Mouse (Mus musculus): ENCODE results near the gene Scd2. TPM values are rescaled to one million over a fixed set of nuclear protein-coding genes. Genes with fewer than 3 reads are reported as not detected.
"Not testable (repeated sequence)": the region's sequence is repeated elsewhere in the genome, so short reads cannot be mapped to it uniquely, and the experiment has no call there.

Scd2 gene
- polyA plus RNA-seq, 1 experiment from 2014 or later = 108 TPM

- H3K9me3 ChIP-seq (replicated peaks) = no peaks in the 10 kb centered on the region
- ATAC-seq (ENCODE audit: insufficient read depth) = no peak
- no peak overlapping the region for H3K27ac ChIP-seq (replicated peaks)
- no peaks in the 10 kb centered on the region for H3K27me3 ChIP-seq
- no peak overlapping the region for H3K9ac ChIP-seq
- WGBS (ENCODE audit: insufficient replicate concordance) = 87% methylated on average over 4 of the region's 4 CpGs
- H3K4me3 ChIP-seq (replicated peaks) = no peak overlapping the region
- H3K4me2 ChIP-seq = no peak overlapping the region
- no peaks in the 10 kb centered on the region for H3K36me3 ChIP-seq (replicated peaks)
- H3K4me1 ChIP-seq (replicated peaks) = no peaks in the 10 kb centered on the region
These were observed 19.0 kb upstream of the Scd2 start for GRCm38 (mm10) chr19:44274452-44274851.

GRCm38 (mm10) chr19:44275418-44275817 is 18.1 kb upstream of the Scd2 start:
- Histone ChIP-seq H3K4me2 (no peak overlapping the region), H3K9me3 (replicated peaks) (no peaks in the 10 kb centered on the region), H3K27ac (replicated peaks) (no peak overlapping the region), H3K36me3 (replicated peaks) (no peaks in the 10 kb centered on the region), H3K4me1 (replicated peaks) (0 out of 2 replicates have a peak, but pooled peaks cover 4% of the 10 kb centered on the region), H3K4me3 (replicated peaks) (no peak overlapping the region), H3K27me3 (no peaks in the 10 kb centered on the region), H3K9ac (no peak overlapping the region)
- ATAC-seq (ENCODE audit: insufficient read depth) = no peak
- 75% methylated on average over 1 of the region's 1 CpGs for WGBS (ENCODE audit: insufficient replicate concordance)

GRCm38 (mm10) chr19:44276861-44277260 is 16.6 kb upstream of the Scd2 start:
- WGBS (ENCODE audit: insufficient replicate concordance) = 69% methylated on average over 5 of the region's 5 CpGs
- H3K9me3 ChIP-seq (replicated peaks) = no peaks in the 10 kb centered on the region
- H3K36me3 ChIP-seq (replicated peaks) = no peaks in the 10 kb centered on the region
- ATAC-seq (ENCODE audit: insufficient read depth) = no peak
- no peak overlapping the region for H3K9ac ChIP-seq
- peaks cover 18% of the 10 kb centered on the region for H3K4me1 ChIP-seq (replicated peaks)
- no peak overlapping the region for H3K4me2 ChIP-seq
- no peaks in the 10 kb centered on the region for H3K27me3 ChIP-seq
- H3K4me3 ChIP-seq (replicated peaks) = no peak overlapping the region
- H3K27ac ChIP-seq (replicated peaks) = no peak overlapping the region

- Histone ChIP-seq H3K9ac (no peak overlapping the region), H3K4me2 (no peak overlapping the region), H3K27me3 (no peaks in the 10 kb centered on the region), H3K27ac (replicated peaks) (no peak overlapping the region), H3K4me1 (replicated peaks) (peaks cover 28% of the 10 kb centered on the region), H3K36me3 (replicated peaks) (no peaks in the 10 kb centered on the region), H3K9me3 (replicated peaks) (no peaks in the 10 kb centered on the region), H3K4me3 (replicated peaks) (no peak overlapping the region)
- no peak for ATAC-seq (ENCODE audit: insufficient read depth)
- WGBS (ENCODE audit: insufficient replicate concordance) = 69% methylated on average over 8 of the region's 8 CpGs
These were observed 15.5 kb upstream of the Scd2 start for GRCm38 (mm10) chr19:44277931-44278330.

GRCm38 (mm10) chr19:44280755-44281154 is 12.7 kb upstream of the Scd2 start:
- H3K9ac ChIP-seq = no peak overlapping the region
- no peaks in the 10 kb centered on the region for H3K9me3 ChIP-seq (replicated peaks)
- H3K4me1 ChIP-seq (replicated peaks) = peaks cover 56% of the 10 kb centered on the region
- H3K36me3 ChIP-seq (replicated peaks) = no peaks in the 10 kb centered on the region
- H3K27me3 ChIP-seq = no peaks in the 10 kb centered on the region
- no peak for ATAC-seq (ENCODE audit: insufficient read depth)
- WGBS (ENCODE audit: insufficient replicate concordance) = 26% methylated on average over 6 of the region's 6 CpGs
- peak overlapping the region; percentile 58 for H3K27ac ChIP-seq (replicated peaks)
- H3K4me2 ChIP-seq = no peak overlapping the region
- no peak overlapping the region for H3K4me3 ChIP-seq (replicated peaks)

GRCm38 (mm10) chr19:44281825-44282447 is 11.5 kb upstream of the Scd2 start:
- 19% methylated on average over 1 of the region's 1 CpGs for WGBS (ENCODE audit: insufficient replicate concordance)
- H3K9ac ChIP-seq; H3K4me3 ChIP-seq (replicated peaks); H3K36me3 ChIP-seq (replicated peaks); ATAC-seq (ENCODE audit: insufficient read depth); H3K27me3 ChIP-seq; H3K9me3 ChIP-seq (replicated peaks): not testable (repeated sequence)
- Histone ChIP-seq H3K4me2 (peak overlapping the region; percentile 42), H3K4me1 (replicated peaks) (peaks cover 68% of the 10 kb centered on the region), H3K27ac (replicated peaks) (peak overlapping the region; percentile 68)

GRCm38 (mm10) chr19:44282534-44283156 is 10.8 kb upstream of the Scd2 start:
- WGBS (ENCODE audit: insufficient replicate concordance) = 16% methylated on average over 9 of the region's 9 CpGs
- no peaks in the 10 kb centered on the region for H3K9me3 ChIP-seq (replicated peaks)
- H3K4me2 ChIP-seq = peak overlapping the region; percentile 94
- no peak for ATAC-seq (ENCODE audit: insufficient read depth)
- no peak overlapping the region for H3K4me3 ChIP-seq (replicated peaks)
- H3K9ac ChIP-seq = peak overlapping the region; percentile 30; the same call in 1 of the 2 replicates
- H3K36me3 ChIP-seq (replicated peaks) = no peaks in the 10 kb centered on the region
- H3K4me1 ChIP-seq (replicated peaks) = peaks cover 75% of the 10 kb centered on the region
- H3K27ac ChIP-seq (replicated peaks) = peak overlapping the region; percentile 95
- no peaks in the 10 kb centered on the region for H3K27me3 ChIP-seq

GRCm38 (mm10) chr19:44283157-44284024 is 10.1 kb upstream of the Scd2 start:
- 30% methylated on average over 15 of the region's 15 CpGs for WGBS (ENCODE audit: insufficient replicate concordance)
- peak overlapping the region; percentile 94 for H3K4me2 ChIP-seq
- peak overlapping the region; percentile 63 for H3K4me3 ChIP-seq (replicated peaks)
- no peaks in the 10 kb centered on the region for H3K9me3 ChIP-seq (replicated peaks)
- H3K4me1 ChIP-seq (replicated peaks) = peaks cover 81% of the 10 kb centered on the region
- ATAC-seq (ENCODE audit: insufficient read depth) = no peak; the same call in 1 of the 2 replicates
- no peaks in the 10 kb centered on the region for H3K27me3 ChIP-seq
- H3K9ac ChIP-seq = peak overlapping the region; percentile 52
- peak overlapping the region; percentile 95 for H3K27ac ChIP-seq (replicated peaks)
- no peaks in the 10 kb centered on the region for H3K36me3 ChIP-seq (replicated peaks)

- WGBS (ENCODE audit: insufficient replicate concordance) = under 1% methylated on average over 38 of the region's 38 CpGs
- H3K36me3 ChIP-seq (replicated peaks) = no peaks in the 10 kb centered on the region
- H3K9ac ChIP-seq = peak overlapping the region; percentile 68
- H3K4me2 ChIP-seq = peak overlapping the region; percentile 94
- H3K27ac ChIP-seq (replicated peaks) = peak overlapping the region; percentile 95
- peak; percentile 98 for ATAC-seq (ENCODE audit: insufficient read depth)
- H3K9me3 ChIP-seq (replicated peaks) = no peaks in the 10 kb centered on the region
- H3K4me1 ChIP-seq (replicated peaks) = peaks cover 86% of the 10 kb centered on the region
- peak overlapping the region; percentile 63 for H3K4me3 ChIP-seq (replicated peaks)
- H3K27me3 ChIP-seq = no peaks in the 10 kb centered on the region
These were observed 9.3 kb upstream of the Scd2 start for GRCm38 (mm10) chr19:44284025-44284695.

- Histone ChIP-seq H3K4me3 (replicated peaks) (peak overlapping the region; percentile 63), H3K4me1 (replicated peaks) (peaks cover 86% of the 10 kb centered on the region), H3K27me3 (no peaks in the 10 kb centered on the region), H3K9me3 (replicated peaks) (no peaks in the 10 kb centered on the region), H3K4me2 (peak overlapping the region; percentile 94), H3K36me3 (replicated peaks) (no peaks in the 10 kb centered on the region), H3K9ac (peak overlapping the region; percentile 68), H3K27ac (replicated peaks) (peak overlapping the region; percentile 95)
- 3% methylated on average over 11 of the region's 11 CpGs for WGBS (ENCODE audit: insufficient replicate concordance)
- ATAC-seq (ENCODE audit: insufficient read depth) = peak; percentile 59
These were observed 8.8 kb upstream of the Scd2 start for GRCm38 (mm10) chr19:44284723-44285122.
